Mouse (Mus musculus): Measurements from ENCODE around the gene Pex5l. TPM values are rescaled to one million over a fixed set of nuclear protein-coding genes. Genes with fewer than 3 reads are reported as not detected.

The Pex5l gene
- total RNA-seq, 2 experiments from 2014 or later: 291 to 295 TPM

DNA sequence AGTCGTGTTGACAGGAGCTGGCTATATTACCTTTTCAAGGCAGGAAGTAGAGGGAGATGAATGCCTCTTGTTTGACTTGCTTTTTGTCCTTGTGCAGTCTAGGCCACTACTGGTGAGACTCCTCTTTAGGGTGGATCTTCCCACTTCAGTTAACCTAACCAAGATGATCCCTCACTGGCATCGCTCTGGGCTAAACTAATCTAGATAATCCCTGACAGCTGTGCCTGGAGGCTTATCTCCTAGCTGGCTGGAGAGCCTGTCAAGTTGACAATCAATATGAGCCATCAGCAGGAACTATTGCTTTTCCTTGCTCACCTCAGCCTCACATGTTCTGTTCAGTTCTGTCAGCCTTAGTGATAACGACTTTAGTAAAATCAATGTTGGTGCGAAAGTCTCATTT is 239.6 kb downstream of the Pex5l start:
- H3K4me3 ChIP-seq: no peak overlapping the region
- H3K27ac ChIP-seq: no peak overlapping the region
- DNase-seq (ENCODE audit: low spot score in 2 of 2): no peak
- no peak for TF ChIP-seq CTCF (conservative IDR thresholded peaks at IDR 0.05)

All from layer of hippocampus, adult 2 months (tissue).